Mouse (Mus musculus) thymus, postnatal 36 days (tissue): ENCODE measurements around the gene Tgfbi.
A peak's percentile ranks its signal among the peaks of the same experiment; 100 is the strongest.

ENCODE experiments used
- DNase-seq, 2 experiments: peaks; one replicate each; pipeline ENCODE4 v3.0.0; 2022; ENCODE audit warnings: mixed read lengths in 2 of 2

The Tgfbi gene

GRCm38 (mm10) chr13:56609103-56609856, at the start of gene Tgfbi:
Gene Tgfbi, plus strand, starts transcription at chr13:56609523.
- peak in 1 of 2 experiments; percentile 9 for DNase-seq

GRCm38 (mm10) chr13:56559841-56560370, 49.4 kb upstream of the Tgfbi start:
- no peak for DNase-seq

- DNase-seq = no peak
Observed at GRCm38 (mm10) chr13:56561129-56561528, 48.2 kb upstream of the Tgfbi start.

GRCm38 (mm10) chr13:56563075-56563474, 46.2 kb upstream of the Tgfbi start:
- DNase-seq = peak; percentile 26 to 27

- no peak for DNase-seq
Observed at GRCm38 (mm10) chr13:56566336-56566735, 43.0 kb upstream of the Tgfbi start.

GRCm38 (mm10) chr13:56571645-56572044, 37.7 kb upstream of the Tgfbi start:
- no peak for DNase-seq

GRCm38 (mm10) chr13:56575074-56575473, 34.2 kb upstream of the Tgfbi start:
- no peak for DNase-seq

GRCm38 (mm10) chr13:56575701-56576321, 33.5 kb upstream of the Tgfbi start:
- DNase-seq = peak; percentile 63 to 70

- no peak for DNase-seq
Observed at GRCm38 (mm10) chr13:56578097-56578496, 31.2 kb upstream of the Tgfbi start.

- no peak for DNase-seq
Observed at GRCm38 (mm10) chr13:56580450-56580849, 28.9 kb upstream of the Tgfbi start.

- no peak for DNase-seq
Observed at GRCm38 (mm10) chr13:56581512-56581911, 27.8 kb upstream of the Tgfbi start.

GRCm38 (mm10) chr13:56581961-56582434, 27.3 kb upstream of the Tgfbi start:
- DNase-seq = no peak

GRCm38 (mm10) chr13:56582720-56583119, 26.6 kb upstream of the Tgfbi start:
- no peak for DNase-seq

- DNase-seq = no peak
Observed at GRCm38 (mm10) chr13:56586046-56586445, 23.3 kb upstream of the Tgfbi start.

- no peak for DNase-seq
Observed at GRCm38 (mm10) chr13:56588454-56589117, 20.7 kb upstream of the Tgfbi start.

- DNase-seq = no peak
Observed at GRCm38 (mm10) chr13:56590202-56590601, 19.1 kb upstream of the Tgfbi start.

- no peak for DNase-seq
Observed at GRCm38 (mm10) chr13:56591191-56591590, 18.1 kb upstream of the Tgfbi start.

GRCm38 (mm10) chr13:56591939-56592338, 17.4 kb upstream of the Tgfbi start:
- no peak for DNase-seq

- DNase-seq = no peak
Observed at GRCm38 (mm10) chr13:56593196-56593595, 16.1 kb upstream of the Tgfbi start.

GRCm38 (mm10) chr13:56593961-56594391, 15.3 kb upstream of the Tgfbi start:
- DNase-seq = no peak

- DNase-seq = no peak
Observed at GRCm38 (mm10) chr13:56595246-56595645, 14.1 kb upstream of the Tgfbi start.

- DNase-seq = no peak
Observed at GRCm38 (mm10) chr13:56597296-56597695, 12.0 kb upstream of the Tgfbi start.
